15 mouse cellular contexts compared by ENCODE assay signal in genomic region chr3:131372996-131373395, GRCm38 (mm10).
"Had no signal": no experiment of that assay in that cellular context is flagged by ENCODE, and none has a peak within 500 bp of the region (broad histone marks: within the 10 kb centered on the region; RNA-seq: fewer than 3 reads in every experiment).

No protein-coding gene starts in this region.

- H3K36me3 ChIP-seq: lung, embryonic 15.5 days; midbrain, embryonic 13.5 days; midbrain, embryonic 15.5 days; neural tube, embryonic 12.5 days had no signal

- H3K4me2 ChIP-seq: lung, embryonic 15.5 days; midbrain, embryonic 11.5 days; midbrain, embryonic 13.5 days; midbrain, embryonic 15.5 days; neural tube, embryonic 12.5 days had no signal

- ATAC-seq: lung, postnatal 0 days; midbrain, embryonic 13.5 days; midbrain, embryonic 15.5 days had no signal

- DNase-seq: lung, adult 2 months; lung, postnatal 14 days; lung, postnatal 36 days; right cerebral cortex, postnatal 14 days; thymus, adult 18-20 months; thymus, postnatal 14 days; thymus, postnatal 36 days had no signal

- H3K27me3 ChIP-seq: lung, embryonic 15.5 days; megakaryocyte, embryonic 14.5 days; midbrain, embryonic 13.5 days; midbrain, embryonic 15.5 days; neural tube, embryonic 12.5 days had no signal

- H3K9ac ChIP-seq: lung, embryonic 15.5 days; midbrain, embryonic 13.5 days; midbrain, embryonic 15.5 days; neural tube, embryonic 12.5 days had no signal

- H3K4me1 ChIP-seq: lung, embryonic 15.5 days; megakaryocyte, embryonic 14.5 days; midbrain, embryonic 13.5 days; midbrain, embryonic 15.5 days; neural tube, embryonic 12.5 days had no signal

- H3K27ac ChIP-seq: lung, embryonic 15.5 days; macrophage; midbrain, embryonic 13.5 days; midbrain, embryonic 15.5 days; neural tube, embryonic 12.5 days had no signal

- H3K4me3 ChIP-seq: lung, embryonic 15.5 days; megakaryocyte, embryonic 14.5 days; midbrain, embryonic 13.5 days; midbrain, embryonic 15.5 days; neural tube, embryonic 12.5 days had no signal

- H3K9me3 ChIP-seq: lung, embryonic 15.5 days; midbrain, embryonic 13.5 days; midbrain, embryonic 15.5 days; neural tube, embryonic 12.5 days had no signal
